Mouse (Mus musculus) liver, embryonic 14.5 days (tissue): Measurements from ENCODE around the gene Nos1ap. TPM values are rescaled to one million over a fixed set of nuclear protein-coding genes. Genes with fewer than 3 reads are reported as not detected.
A peak's percentile ranks its signal among the peaks of the same experiment; 100 is the strongest.

Experiments
- ATAC-seq: fragments of 200-750 bp; cut with Nextera tagmentation; 2 replicates; pipeline ENCODE4 v1.8.0; 2017; ENCODE audit warnings: moderate number of reproducible peaks, mild to moderate bottlenecking, moderate library complexity; ENCODE audit not compliant: insufficient read depth
- DNase-seq, 3 experiments: peaks; one replicate each; pipeline ENCODE4 v3.0.0-alpha.2; 2012 to 2013; ENCODE audit warnings: low read depth in 3 of 3, low spot score in 3 of 3
- H3K27ac ChIP-seq: fragments of 300-500 bp; sonication (generic); 2 replicates; pipeline ENCODE4 v1.5.1; 2014; ENCODE audit warnings: moderate library complexity, mild to moderate bottlenecking, control low read depth, inconsistent platforms
- H3K27me3 ChIP-seq: fragments of 300-500 bp; sonication (generic); 2 replicates; pipeline ENCODE4 v1.6.1; 2014; ENCODE audit warnings: mild to moderate bottlenecking, low read length, moderate library complexity; ENCODE audit not compliant: control insufficient read depth, insufficient read depth
- H3K36me3 ChIP-seq: fragments of 300-500 bp; sonication (generic); replicated peaks from 2 replicates; pipeline ENCODE4 v1.6.1; 2014; ENCODE audit warnings: low read depth; ENCODE audit not compliant: control insufficient read depth, insufficient read depth
- H3K4me1 ChIP-seq, 2 experiments: fragments of 200-500 bp in 1 of 2; fragments of 300-500 bp in 1 of 2; sonication (generic) in 1 of 2; replicated peaks; 2 replicates each; pipeline ENCODE4 v1.6.1; 2012 to 2014; ENCODE audit warnings: antibody characterized with exemption in 1 of 2, inconsistent platforms in 1 of 2, low read length in 1 of 2; ENCODE audit not compliant: control insufficient read depth in 2 of 2, insufficient read depth in 2 of 2
- H3K4me2 ChIP-seq: fragments of 300-500 bp; sonication (generic); 2 replicates; pipeline ENCODE4 v1.6.1; 2014; ENCODE audit warnings: low read depth, mild to moderate bottlenecking, control low read depth, moderate library complexity
- H3K4me3 ChIP-seq, 2 experiments: fragments of 200-500 bp in 1 of 2; fragments of 300-500 bp in 1 of 2; sonication (generic) in 1 of 2; 2 replicates each; pipeline ENCODE4 v1.5.1; 2012 to 2014; ENCODE audit warnings: low read depth in 2 of 2, low read length in 2 of 2, mild to moderate bottlenecking in 2 of 2, control low read depth in 1 of 2, inconsistent platforms in 1 of 2, moderate library complexity in 1 of 2; ENCODE audit not compliant: insufficient read depth in 1 of 2
- H3K9ac ChIP-seq: fragments of 300-500 bp; sonication (generic); replicated peaks from 2 replicates; pipeline ENCODE4 v1.6.1; 2014; ENCODE audit warnings: mild to moderate bottlenecking, control low read depth, moderate library complexity
- H3K9me3 ChIP-seq: fragments of 300-500 bp; sonication (generic); 2 replicates; pipeline ENCODE4 v1.6.1; 2016; ENCODE audit warnings: low read length, mixed read lengths; ENCODE audit not compliant: control insufficient read depth
- CTCF ChIP-seq: IDR thresholded peaks from 2 replicates; pipeline ENCODE4 v1.5.1; 2016; ENCODE audit warnings: antibody characterized with exemption, low read depth, control low read depth
- EP300 ChIP-seq: IDR thresholded peaks from 2 replicates; pipeline ENCODE4 v1.6.1; 2016; ENCODE audit warnings: antibody characterized with exemption, low read depth
- WGBS: fragments of 180-500 bp; shearing (Covaris S2); extraction: QIAGEN DNeasy Blood & Tissue Kit; methylation state at CpG from one replicate; pipeline ENCODE4 v1.1.7; 2014; ENCODE audit not compliant: insufficient replicate concordance; 5-methylcytosine and 5-hydroxymethylcytosine counted together
- polyA plus RNA-seq, 2 experiments: library from polyadenylated mRNA; depleted of rRNA in 1 of 2; stranded (reverse) in 1 of 2; unstranded in 1 of 2; fragments of >200 nt; fragmentation: Nextera tagmentation in 1 of 2; extraction: Ambion mirVana in 1 of 2; gene quantifications; 2 replicates each; pipeline versions ENCODE4 v1.2.1 to v1.2.3; 2012 to 2014

Nos1ap gene
- 1.8 and 2.6 TPM in 2 replicates for polyA plus RNA-seq (2012; rRNA removed)
- 2.2 and 3.8 TPM in 2 replicates for polyA plus RNA-seq (2014; fragmentation: Nextera tagmentation; extraction: Ambion mirVana)

- Histone ChIP-seq H3K36me3 (no peaks in the 10 kb centered on the region; the same call in 1 of the 2 replicates), H3K4me1 (peaks cover 0 to 6% of the 10 kb centered on the region in 2 experiments; a peak in 1 of 4 replicates), H3K9me3 (no peaks in the 10 kb centered on the region), H3K4me2 (peak within 1 kb of the TSS; percentile 95), H3K27ac (no peak within 1 kb of the TSS), H3K9ac (peak within 1 kb of the TSS; percentile 83), H3K27me3 (peaks cover 12% of the 10 kb centered on the region), H3K4me3 (peak within 1 kb of the TSS; percentile 77 to 79)
- DNase-seq (peak; percentile 49 to 52 (median 51)), ATAC-seq (peak; percentile 97)
- WGBS = under 1% methylated on average over 92 of the region's 106 CpGs
- TF ChIP-seq EP300 (no peak), CTCF (no peak)
Observed at GRCm38 (mm10) chr1:170589219-170590040, at the start of gene Nos1ap. Gene Nos1ap, minus strand, starts transcription at chr1:170589861.

- Histone ChIP-seq H3K27ac (no peak overlapping the region), H3K4me3 (no peak overlapping the region), H3K4me2 (no peak overlapping the region), H3K4me1 (no peaks in the 10 kb centered on the region), H3K36me3 (no peaks in the 10 kb centered on the region), H3K27me3 (peaks cover 5% of the 10 kb centered on the region), H3K9ac (no peak overlapping the region), H3K9me3 (no peaks in the 10 kb centered on the region)
- WGBS = 64% methylated on average over 7 of the region's 7 CpGs
- ATAC-seq (no peak), DNase-seq (no peak)
- TF ChIP-seq EP300 (no peak), CTCF (no peak)
Observed at GRCm38 (mm10) chr1:170638941-170639340, 49.3 kb upstream of the Nos1ap start.

- Histone ChIP-seq H3K4me1 (peaks cover 8 to 9% of the 10 kb centered on the region in 2 experiments; a peak in 3 of 4 replicates), H3K27me3 (no peaks in the 10 kb centered on the region), H3K4me3 (no peak overlapping the region), H3K36me3 (no peaks in the 10 kb centered on the region), H3K9me3 (no peaks in the 10 kb centered on the region; the same call in 1 of the 2 replicates), H3K9ac (no peak overlapping the region), H3K4me2 (no peak overlapping the region), H3K27ac (no peak overlapping the region)
- ATAC-seq (peak; percentile 23; the same call in 1 of the 2 replicates), DNase-seq (no peak)
- 45% methylated on average over 4 of the region's 4 CpGs for WGBS
- TF ChIP-seq CTCF (no peak), EP300 (no peak)
Observed at GRCm38 (mm10) chr1:170632856-170633255, 43.2 kb upstream of the Nos1ap start.

- Histone ChIP-seq H3K27me3 (no peaks in the 10 kb centered on the region), H3K4me1 (peaks cover 8 to 9% of the 10 kb centered on the region in 2 experiments; a peak in 3 of 4 replicates), H3K9ac (no peak overlapping the region), H3K4me3 (no peak overlapping the region), H3K9me3 (no peaks in the 10 kb centered on the region; the same call in 1 of the 2 replicates), H3K4me2 (no peak overlapping the region), H3K27ac (no peak overlapping the region), H3K36me3 (no peaks in the 10 kb centered on the region)
- DNase-seq (peak; percentile 53 to 70 (median 61)), ATAC-seq (peak; percentile 71)
- 12% methylated on average over 3 of the region's 3 CpGs for WGBS
- TF ChIP-seq EP300 = no peak
- TF ChIP-seq CTCF = peak; percentile 99
Observed at GRCm38 (mm10) chr1:170632385-170632784, 42.7 kb upstream of the Nos1ap start.

GRCm38 (mm10) chr1:170631571-170631970 lies 41.9 kb upstream of the Nos1ap start:
- no peaks in the 10 kb centered on the region; the same call in 1 of the 2 replicates for H3K9me3 ChIP-seq
- no peaks in the 10 kb centered on the region for H3K27me3 ChIP-seq
- H3K36me3 ChIP-seq = no peaks in the 10 kb centered on the region
- WGBS = 75% methylated on average over 5 of the region's 5 CpGs
- H3K4me1 ChIP-seq = peaks cover 8 to 9% of the 10 kb centered on the region in 2 experiments; a peak in 3 of 4 replicates
- H3K27ac ChIP-seq = no peak overlapping the region
- no peak overlapping the region for H3K9ac ChIP-seq
- no peak overlapping the region for H3K4me3 ChIP-seq
- H3K4me2 ChIP-seq = no peak overlapping the region
- TF ChIP-seq EP300 = no peak
- no peak for TF ChIP-seq CTCF
- no peak for ATAC-seq
- no peak for DNase-seq
